1 mouse cellular context compared by ENCODE assay signal in genomic region chr7:16859902-16860651, GRCm38 (mm10).
TF ChIP-seq lines count a peak whose summit lies in the region.

No protein-coding gene starts in this region.

TF ChIP-seq in MEL, 35 proteins besides CTCF, POLR2A, EP300 and RAD21 (continued from another document):
- no peak for TF ChIP-seq USF2 (IDR thresholded peaks at IDR 0.05; ENCODE audit: borderline replicate concordance in 1 of 2, insufficient read depth in 1 of 2, low read depth in 1 of 2, low read length in 2 of 2)
- no peak for TF ChIP-seq POLR2AphosphoS2 (IDR thresholded peaks at IDR 0.05; ENCODE audit: low read length)
- no peak for TF ChIP-seq NELFE (IDR thresholded peaks at IDR 0.05; ENCODE audit: low read depth, low read length)
- TF ChIP-seq E2F4 (IDR thresholded peaks at IDR 0.05; ENCODE audit: borderline replicate concordance, low read depth, low read length) = no peak
- no peak for TF ChIP-seq POLR2AphosphoS5 (IDR thresholded peaks at IDR 0.05; ENCODE audit: borderline replicate concordance, low read depth, low read length)
